In the genomic region with DNA sequence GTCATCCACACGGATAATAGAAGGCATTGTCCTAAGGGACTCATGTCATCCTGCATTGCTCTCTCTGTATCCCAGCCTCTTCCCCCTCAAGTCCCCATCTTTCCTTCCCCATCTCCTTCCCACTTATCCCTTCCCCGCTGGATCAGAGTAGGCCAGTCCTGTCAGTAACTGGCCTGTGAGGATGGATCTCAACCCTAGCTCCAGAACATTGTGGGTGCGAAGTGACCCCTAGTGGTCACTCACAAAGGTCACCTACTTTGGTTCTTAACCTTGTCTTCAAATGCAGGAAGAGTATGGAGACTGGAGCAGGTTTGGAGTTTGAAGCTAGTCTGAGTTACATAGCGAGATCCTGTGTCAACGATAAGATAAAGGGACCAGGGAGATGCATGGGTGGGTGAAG, we compare ENCODE assay signal across 1 mouse cellular context.
TF ChIP-seq lines count a peak whose summit lies in the region.

No protein-coding gene starts in this region.

TF ChIP-seq in CH12.LX, 34 proteins besides CTCF, POLR2A, EP300 and RAD21 (continued from another document):
- TF ChIP-seq MAZ (IDR thresholded peaks at IDR 0.05; ENCODE audit: low read depth, low read length) (no peak), TCF12 (IDR thresholded peaks at IDR 0.05; ENCODE audit: low read depth, low read length) (no peak), IRF4 (IDR thresholded peaks at IDR 0.05; ENCODE audit: low read depth, low read length) (peak; percentile 13; the same call in 1 of the 2 replicates), HCFC1 (IDR thresholded peaks at IDR 0.05; ENCODE audit: low read depth, low read length) (no peak), PAX5 (IDR thresholded peaks at IDR 0.05; ENCODE audit: low read length) (no peak)
